Mouse (Mus musculus) monocyte, adult 5-6 weeks (primary cell): ENCODE data around the gene Olfr1000. TPM values are rescaled to one million over a fixed set of nuclear protein-coding genes. Genes with fewer than 3 reads are reported as not detected.
"Not testable (repeated sequence)": the region's sequence is repeated elsewhere in the genome, so short reads cannot be mapped to it uniquely, and the experiment has no call there.

Source experiments
- ATAC-seq: fragments of 153-309, 156-312 bp; replicated peaks from 2 replicates; pipeline ENCODE4 v1.8.0; 2017; ENCODE audit warnings: mild to moderate bottlenecking; ENCODE audit not compliant: low TSS enrichment, insufficient number of reproducible peaks, severe bottlenecking, poor library complexity, low FRiP score
- total RNA-seq: library from RNA; stranded (forward); fragments of 200-1000, 200-491, 200-594 nt; gene quantifications from 3 replicates; pipeline ENCODE4 v1.2.3, GENCODE M21; 2017

Olfr1000 gene
- not detected in 3 replicates for total RNA-seq

- no peak for ATAC-seq
Observed at GRCm38 (mm10) chr2:85611803-85612202, at the start of gene Olfr1000. Gene Olfr1000 (minus strand): TSS chr2:85611903.

- ATAC-seq, result no peak
Observed at GRCm38 (mm10) chr2:85650604-85651003, 38.9 kb upstream of the Olfr1000 start, which contains the start of gene Olfr1002. Gene Olfr1002 (minus strand): TSS chr2:85650704.

- ATAC-seq, result not testable (repeated sequence)
Observed at GRCm38 (mm10) chr2:85588648-85589047, 23.1 kb downstream of the Olfr1000 start, which contains the start of gene Olfr998. Gene Olfr998 (plus strand): TSS chr2:85588948.

- ATAC-seq, result no peak
Observed at GRCm38 (mm10) chr2:85578915-85579314, 32.8 kb downstream of the Olfr1000 start, which contains the start of gene Olfr996. Gene Olfr996 (plus strand): TSS chr2:85579215.

- ATAC-seq, result no peak
Observed at GRCm38 (mm10) chr2:85561187-85561586, 50.5 kb downstream of the Olfr1000 start.

- no peak for ATAC-seq
Observed at GRCm38 (mm10) chr2:85560226-85560625, 51.5 kb downstream of the Olfr1000 start.

Other genes with a start within 250 kb of the Olfr1000 start
- not detected in 3 replicates for gene Olfr988, start 248.7 kb downstream of the Olfr1000 start, total RNA-seq
- gene Olfr992, start 202.4 kb downstream of the Olfr1000 start, total RNA-seq, result not detected in 3 replicates
- gene Olfr993, start 197.0 kb downstream of the Olfr1000 start, total RNA-seq, result not detected in 3 replicates
- gene Olfr994, start 175.5 kb downstream of the Olfr1000 start, total RNA-seq, result not detected in 3 replicates
- not detected in 3 replicates for gene Olfr995, start 168.3 kb downstream of the Olfr1000 start, total RNA-seq
- gene 4833423E24Rik, start 92.9 kb downstream of the Olfr1000 start, total RNA-seq, result not detected in 3 replicates
- gene Olfr996, start 32.7 kb downstream of the Olfr1000 start, total RNA-seq, result not detected in 3 replicates
- not detected in 3 replicates for gene Olfr998, start 23.0 kb downstream of the Olfr1000 start, total RNA-seq
- not detected in 3 replicates for gene Olfr1002, start 38.8 kb upstream of the Olfr1000 start, total RNA-seq
- gene Olfr154, start 52.6 kb upstream of the Olfr1000 start, total RNA-seq, result not detected in 3 replicates
- gene Olfr1006, start 66.9 kb upstream of the Olfr1000 start, total RNA-seq, result not detected in 3 replicates
- not detected in 3 replicates for gene Olfr1008, start 77.5 kb upstream of the Olfr1000 start, total RNA-seq
- gene Olfr1009, start 103.5 kb upstream of the Olfr1000 start, total RNA-seq, result not detected in 3 replicates
- gene Olfr1012, start 150.9 kb upstream of the Olfr1000 start, total RNA-seq, result not detected in 3 replicates
- not detected in 3 replicates for gene Olfr1013, start 155.2 kb upstream of the Olfr1000 start, total RNA-seq
- gene Olfr1014, start 160.8 kb upstream of the Olfr1000 start, total RNA-seq, result not detected in 3 replicates
- gene Olfr1015, start 170.1 kb upstream of the Olfr1000 start, total RNA-seq, result not detected in 3 replicates
- gene Olfr1016, start 190.6 kb upstream of the Olfr1000 start, total RNA-seq, result not detected in 3 replicates
- gene Olfr1018, start 206.6 kb upstream of the Olfr1000 start, total RNA-seq, result 0.43 TPM in 1 of 3 replicates, not detected in the others
- not detected in 3 replicates for gene Olfr1019, start 233.6 kb upstream of the Olfr1000 start, total RNA-seq
- not detected in 3 replicates for gene Olfr1020, start 235.1 kb upstream of the Olfr1000 start, total RNA-seq